Mouse (Mus musculus): ENCODE results near the gene Hoxb6. TPM values are rescaled to one million over a fixed set of nuclear protein-coding genes. Genes with fewer than 3 reads are reported as not detected.
A peak's percentile ranks its signal among the peaks of the same experiment; 100 is the strongest.

The Hoxb6 gene
- polyA plus RNA-seq, 1 experiment from 2014 or later: 0.31 TPM

- WGBS: under 1% methylated on average over 12 of the region's 12 CpGs
- Histone ChIP-seq H3K9me3 (no peaks in the 10 kb centered on the region), H3K27me3 (ENCODE audit: insufficient read depth, poor library complexity, severe bottlenecking) (peaks cover 100% of the 10 kb centered on the region), H3K4me3 (no peak overlapping the region), H3K4me1 (replicated peaks) (no peaks in the 10 kb centered on the region), H3K36me3 (no peaks in the 10 kb centered on the region), H3K27ac (no peak overlapping the region)
- no peak for DNase-seq (ENCODE audit: low spot score)
These were observed 457 bp downstream of the Hoxb6 start for GRCm38 (mm10) chr11:96292565-96293301.

GRCm38 (mm10) chr11:96293302-96293921 is 1.1 kb downstream of the Hoxb6 start:
- no peaks in the 10 kb centered on the region for H3K9me3 ChIP-seq
- peaks cover 100% of the 10 kb centered on the region for H3K27me3 ChIP-seq (ENCODE audit: insufficient read depth, poor library complexity, severe bottlenecking)
- no peaks in the 10 kb centered on the region for H3K4me1 ChIP-seq (replicated peaks)
- no peak for DNase-seq (ENCODE audit: low spot score)
- no peak overlapping the region for H3K4me3 ChIP-seq
- WGBS: 1% methylated on average over 22 of the region's 22 CpGs
- H3K27ac ChIP-seq: no peak overlapping the region
- no peaks in the 10 kb centered on the region for H3K36me3 ChIP-seq

- H3K4me3 ChIP-seq: no peak overlapping the region
- no peaks in the 10 kb centered on the region for H3K36me3 ChIP-seq
- H3K27ac ChIP-seq: no peak overlapping the region
- H3K4me1 ChIP-seq (replicated peaks): peaks cover 5% of the 10 kb centered on the region; the same call in 1 of the 2 replicates
- no peaks in the 10 kb centered on the region for H3K9me3 ChIP-seq
- H3K27me3 ChIP-seq (ENCODE audit: insufficient read depth, poor library complexity, severe bottlenecking): peaks cover 100% of the 10 kb centered on the region
- WGBS: 1% methylated on average over 32 of the region's 32 CpGs
- DNase-seq (ENCODE audit: low spot score): peak; percentile 85
These were observed 2.2 kb downstream of the Hoxb6 start for GRCm38 (mm10) chr11:96294245-96295091.

- Histone ChIP-seq H3K9me3 (no peaks in the 10 kb centered on the region), H3K4me1 (replicated peaks) (peaks cover 6% of the 10 kb centered on the region; the same call in 1 of the 2 replicates), H3K4me3 (no peak overlapping the region), H3K27me3 (ENCODE audit: insufficient read depth, poor library complexity, severe bottlenecking) (peaks cover 100% of the 10 kb centered on the region), H3K27ac (no peak overlapping the region), H3K36me3 (no peaks in the 10 kb centered on the region)
- DNase-seq (ENCODE audit: low spot score): no peak
- 1% methylated on average over 30 of the region's 30 CpGs for WGBS
These were observed 3.0 kb downstream of the Hoxb6 start for GRCm38 (mm10) chr11:96295092-96295835.

- Histone ChIP-seq H3K4me3 (no peak overlapping the region), H3K27ac (no peak overlapping the region)
- WGBS: 1% methylated on average over 2 of the region's 2 CpGs
These were observed 4.7 kb downstream of the Hoxb6 start for GRCm38 (mm10) chr11:96296997-96297396.

GRCm38 (mm10) chr11:96297428-96297827 is 5.2 kb downstream of the Hoxb6 start:
- WGBS: 2% methylated on average over 3 of the region's 3 CpGs
- H3K27ac ChIP-seq: no peak overlapping the region
- H3K4me3 ChIP-seq: no peak overlapping the region
- H3K9me3 ChIP-seq: no peaks in the 10 kb centered on the region
- no peaks in the 10 kb centered on the region for H3K36me3 ChIP-seq
- H3K4me1 ChIP-seq (replicated peaks): peaks cover 12% of the 10 kb centered on the region; the same call in 1 of the 2 replicates
- peaks cover 100% of the 10 kb centered on the region for H3K27me3 ChIP-seq (ENCODE audit: insufficient read depth, poor library complexity, severe bottlenecking)
- no peak for DNase-seq (ENCODE audit: low spot score)

More at GRCm38 (mm10) chr11:96296997-96297396, 4.7 kb downstream of the Hoxb6 start:
- Histone ChIP-seq H3K27me3 (ENCODE audit: insufficient read depth, poor library complexity, severe bottlenecking) (peaks cover 100% of the 10 kb centered on the region), H3K4me1 (replicated peaks) (peaks cover 12% of the 10 kb centered on the region; the same call in 1 of the 2 replicates), H3K36me3 (no peaks in the 10 kb centered on the region), H3K9me3 (no peaks in the 10 kb centered on the region)
- no peak for DNase-seq (ENCODE audit: low spot score)

- no peaks in the 10 kb centered on the region for H3K36me3 ChIP-seq
- 4% methylated on average over 11 of the region's 11 CpGs for WGBS
- H3K4me3 ChIP-seq: no peak overlapping the region
- no peak overlapping the region for H3K27ac ChIP-seq
- H3K27me3 ChIP-seq (ENCODE audit: insufficient read depth, poor library complexity, severe bottlenecking): peaks cover 100% of the 10 kb centered on the region
- H3K9me3 ChIP-seq: no peaks in the 10 kb centered on the region
- DNase-seq (ENCODE audit: low spot score): peak; percentile 50
- peaks cover 14% of the 10 kb centered on the region; the same call in 1 of the 2 replicates for H3K4me1 ChIP-seq (replicated peaks)
These were observed 5.8 kb downstream of the Hoxb6 start for GRCm38 (mm10) chr11:96297968-96298635.

GRCm38 (mm10) chr11:96298895-96299667 is 6.8 kb downstream of the Hoxb6 start:
- WGBS: under 1% methylated on average over 66 of the region's 66 CpGs
- Histone ChIP-seq H3K4me3 (peak overlapping the region; percentile 18; the same call in 1 of the 2 replicates), H3K9me3 (no peaks in the 10 kb centered on the region), H3K27ac (no peak overlapping the region), H3K27me3 (ENCODE audit: insufficient read depth, poor library complexity, severe bottlenecking) (peaks cover 100% of the 10 kb centered on the region), H3K4me1 (replicated peaks) (peaks cover 22% of the 10 kb centered on the region), H3K36me3 (no peaks in the 10 kb centered on the region)
- DNase-seq (ENCODE audit: low spot score): peak; percentile 69

- H3K36me3 ChIP-seq: no peaks in the 10 kb centered on the region
- no peak for DNase-seq (ENCODE audit: low spot score)
- no peak overlapping the region for H3K4me3 ChIP-seq
- H3K4me1 ChIP-seq (replicated peaks): peaks cover 22% of the 10 kb centered on the region
- no peaks in the 10 kb centered on the region for H3K9me3 ChIP-seq
- no peak overlapping the region for H3K27ac ChIP-seq
- peaks cover 100% of the 10 kb centered on the region for H3K27me3 ChIP-seq (ENCODE audit: insufficient read depth, poor library complexity, severe bottlenecking)
- 2% methylated on average over 9 of the region's 9 CpGs for WGBS
These were observed 7.5 kb downstream of the Hoxb6 start for GRCm38 (mm10) chr11:96299781-96300180.

GRCm38 (mm10) chr11:96300354-96301063 is 8.2 kb downstream of the Hoxb6 start:
- Histone ChIP-seq H3K36me3 (no peaks in the 10 kb centered on the region), H3K27ac (no peak overlapping the region), H3K4me3 (no peak overlapping the region), H3K9me3 (no peaks in the 10 kb centered on the region), H3K4me1 (replicated peaks) (peaks cover 22% of the 10 kb centered on the region), H3K27me3 (ENCODE audit: insufficient read depth, poor library complexity, severe bottlenecking) (peaks cover 100% of the 10 kb centered on the region)
- DNase-seq (ENCODE audit: low spot score): no peak
- WGBS: 1% methylated on average over 35 of the region's 35 CpGs

- peaks cover 100% of the 10 kb centered on the region for H3K27me3 ChIP-seq (ENCODE audit: insufficient read depth, poor library complexity, severe bottlenecking)
- no peak overlapping the region for H3K4me3 ChIP-seq
These were observed 8.8 kb downstream of the Hoxb6 start for GRCm38 (mm10) chr11:96301064-96301431.

More at GRCm38 (mm10) chr11:96301064-96301431, 8.8 kb downstream of the Hoxb6 start:
- Histone ChIP-seq H3K36me3 (no peaks in the 10 kb centered on the region), H3K9me3 (no peaks in the 10 kb centered on the region), H3K4me1 (replicated peaks) (peaks cover 22% of the 10 kb centered on the region), H3K27ac (no peak overlapping the region)
- WGBS: 2% methylated on average over 10 of the region's 10 CpGs
- no peak for DNase-seq (ENCODE audit: low spot score)
